Mouse (Mus musculus): ENCODE measurements around the gene Dnah3. TPM values are rescaled to one million over a fixed set of nuclear protein-coding genes. Genes with fewer than 3 reads are reported as not detected.

Gene Dnah3
- polyA plus RNA-seq, 1 experiment: 0.19 TPM

- WGBS: 19% methylated on average over 9 of the region's 9 CpGs
- Histone ChIP-seq H3K36me3 (ENCODE audit: control insufficient read depth, insufficient read depth, low read length) (no peaks in the 10 kb centered on the region), H3K4me3 (ENCODE audit: insufficient read depth, low read depth, low read length) (no peak overlapping the region), H3K27ac (ENCODE audit: insufficient read depth, low read depth, low read length) (no peak overlapping the region), H3K27me3 (replicated peaks; ENCODE audit: control insufficient read depth, insufficient read depth, low read length) (no peaks in the 10 kb centered on the region), H3K4me1 (ENCODE audit: control insufficient read depth, insufficient read depth, low read length) (no peaks in the 10 kb centered on the region)
- TF ChIP-seq POLR2A (IDR thresholded peaks at IDR 0.05; ENCODE audit: low read depth, low read length): no peak
- TF ChIP-seq CTCF (conservative IDR thresholded peaks at IDR 0.05; ENCODE audit: insufficient read depth, insufficient read length, low read depth, low read length): peak; percentile 94
- peak; percentile 88 for DNase-seq
These were observed 3.3 kb upstream of the Dnah3 start for GRCm38 (mm10) chr7:120098403-120098802.

DNA sequence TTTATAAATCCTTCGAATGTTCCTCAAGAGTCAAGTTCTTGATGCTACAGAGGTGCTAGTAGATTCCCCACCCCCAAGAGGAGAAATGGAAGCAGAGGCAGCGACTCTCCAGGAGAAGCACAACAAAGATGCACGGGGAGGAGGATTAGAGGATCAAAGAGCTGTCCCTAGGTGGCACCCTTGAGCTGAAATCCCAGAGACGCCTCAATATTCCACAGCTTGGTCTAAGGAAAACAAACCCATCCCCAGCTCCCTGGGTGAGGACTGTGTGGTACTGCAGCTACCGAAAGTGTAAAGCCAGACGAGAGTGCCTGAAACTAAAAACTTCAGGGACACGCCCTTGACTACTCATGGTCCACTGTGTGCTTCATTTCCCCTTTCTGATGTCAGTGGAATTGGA, 2.8 kb upstream of the Dnah3 start:
- H3K4me3 ChIP-seq (ENCODE audit: insufficient read depth, low read depth, low read length): no peak overlapping the region
- H3K27ac ChIP-seq (ENCODE audit: insufficient read depth, low read depth, low read length): no peak overlapping the region
- H3K27me3 ChIP-seq (replicated peaks; ENCODE audit: control insufficient read depth, insufficient read depth, low read length): no peaks in the 10 kb centered on the region
- DNase-seq: peak; percentile 79
- no peaks in the 10 kb centered on the region for H3K4me1 ChIP-seq (ENCODE audit: control insufficient read depth, insufficient read depth, low read length)
- TF ChIP-seq POLR2A (IDR thresholded peaks at IDR 0.05; ENCODE audit: low read depth, low read length): no peak
- TF ChIP-seq CTCF (conservative IDR thresholded peaks at IDR 0.05; ENCODE audit: insufficient read depth, insufficient read length, low read depth, low read length): peak; percentile 72
- 5% methylated on average over 7 of the region's 7 CpGs for WGBS
- no peaks in the 10 kb centered on the region for H3K36me3 ChIP-seq (ENCODE audit: control insufficient read depth, insufficient read depth, low read length)

DNA sequence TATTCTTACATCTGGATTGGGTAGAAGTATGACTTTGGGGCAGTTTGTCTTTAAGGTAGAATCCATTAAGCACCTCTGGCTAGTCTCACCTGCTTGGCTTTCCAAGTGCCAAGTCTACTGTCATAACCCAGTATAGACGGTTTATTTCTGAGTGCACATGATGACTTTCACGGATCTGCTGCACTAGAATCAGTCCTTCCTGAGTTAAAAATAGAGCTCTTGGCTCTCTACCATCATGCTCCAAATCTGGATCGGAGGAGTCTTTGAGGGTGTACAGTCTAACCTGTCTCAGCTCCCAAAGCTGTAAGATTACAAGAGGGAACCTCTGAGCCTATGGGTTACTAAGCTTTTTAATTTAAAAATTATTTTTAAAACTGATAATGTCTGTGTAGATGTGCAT, 864 bp downstream of the Dnah3 start:
- Histone ChIP-seq H3K36me3 (ENCODE audit: control insufficient read depth, insufficient read depth, low read length) (no peaks in the 10 kb centered on the region), H3K27me3 (replicated peaks; ENCODE audit: control insufficient read depth, insufficient read depth, low read length) (no peaks in the 10 kb centered on the region), H3K27ac (ENCODE audit: insufficient read depth, low read depth, low read length) (no peak overlapping the region), H3K4me1 (ENCODE audit: control insufficient read depth, insufficient read depth, low read length) (no peaks in the 10 kb centered on the region), H3K4me3 (ENCODE audit: insufficient read depth, low read depth, low read length) (no peak overlapping the region)
- no peak for TF ChIP-seq CTCF (conservative IDR thresholded peaks at IDR 0.05; ENCODE audit: insufficient read depth, insufficient read length, low read depth, low read length)
- no peak for TF ChIP-seq POLR2A (IDR thresholded peaks at IDR 0.05; ENCODE audit: low read depth, low read length)
- DNase-seq: no peak
- 71% methylated on average over 3 of the region's 3 CpGs for WGBS

- H3K27me3 ChIP-seq (replicated peaks; ENCODE audit: control insufficient read depth, insufficient read depth, low read length): no peaks in the 10 kb centered on the region
- no peak for TF ChIP-seq CTCF (conservative IDR thresholded peaks at IDR 0.05; ENCODE audit: insufficient read depth, insufficient read length, low read depth, low read length)
- no peak for TF ChIP-seq POLR2A (IDR thresholded peaks at IDR 0.05; ENCODE audit: low read depth, low read length)
- no peaks in the 10 kb centered on the region for H3K4me1 ChIP-seq (ENCODE audit: control insufficient read depth, insufficient read depth, low read length)
- H3K36me3 ChIP-seq (ENCODE audit: control insufficient read depth, insufficient read depth, low read length): no peaks in the 10 kb centered on the region
- no peak overlapping the region for H3K27ac ChIP-seq (ENCODE audit: insufficient read depth, low read depth, low read length)
- WGBS: 56% methylated on average over 5 of the region's 5 CpGs
- no peak for DNase-seq
- no peak overlapping the region for H3K4me3 ChIP-seq (ENCODE audit: insufficient read depth, low read depth, low read length)
These were observed 2.0 kb downstream of the Dnah3 start for GRCm38 (mm10) chr7:120093033-120093432.

DNA sequence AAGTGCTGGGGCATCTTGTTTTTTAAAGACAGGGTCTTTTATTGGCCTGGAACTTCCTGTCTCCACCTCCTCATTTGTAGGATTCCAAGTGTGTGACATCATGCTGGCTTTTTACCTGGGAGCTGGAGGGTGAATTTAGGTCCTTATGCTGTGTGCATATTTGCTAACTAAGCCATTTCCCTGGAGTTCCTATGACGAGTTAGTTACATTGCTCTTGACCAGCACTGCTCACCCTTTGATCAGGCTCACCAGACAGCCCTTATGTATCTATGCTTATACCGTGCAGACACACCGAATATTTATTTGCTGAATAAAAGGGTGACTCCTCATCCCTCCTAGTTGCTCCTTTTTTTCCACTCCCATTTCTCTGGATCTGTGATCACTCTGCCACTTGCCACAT, 14.9 kb downstream of the Dnah3 start:
- no peak overlapping the region for H3K27ac ChIP-seq (ENCODE audit: insufficient read depth, low read depth, low read length)
- H3K4me3 ChIP-seq (ENCODE audit: insufficient read depth, low read depth, low read length): no peak overlapping the region
- H3K36me3 ChIP-seq (ENCODE audit: control insufficient read depth, insufficient read depth, low read length): no peaks in the 10 kb centered on the region
- no peaks in the 10 kb centered on the region for H3K27me3 ChIP-seq (replicated peaks; ENCODE audit: control insufficient read depth, insufficient read depth, low read length)
- WGBS: 59% methylated on average over 3 of the region's 3 CpGs
- no peaks in the 10 kb centered on the region for H3K4me1 ChIP-seq (ENCODE audit: control insufficient read depth, insufficient read depth, low read length)
- DNase-seq: no peak
- TF ChIP-seq POLR2A (IDR thresholded peaks at IDR 0.05; ENCODE audit: low read depth, low read length) (no peak), CTCF (conservative IDR thresholded peaks at IDR 0.05; ENCODE audit: insufficient read depth, insufficient read length, low read depth, low read length) (no peak)

DNA sequence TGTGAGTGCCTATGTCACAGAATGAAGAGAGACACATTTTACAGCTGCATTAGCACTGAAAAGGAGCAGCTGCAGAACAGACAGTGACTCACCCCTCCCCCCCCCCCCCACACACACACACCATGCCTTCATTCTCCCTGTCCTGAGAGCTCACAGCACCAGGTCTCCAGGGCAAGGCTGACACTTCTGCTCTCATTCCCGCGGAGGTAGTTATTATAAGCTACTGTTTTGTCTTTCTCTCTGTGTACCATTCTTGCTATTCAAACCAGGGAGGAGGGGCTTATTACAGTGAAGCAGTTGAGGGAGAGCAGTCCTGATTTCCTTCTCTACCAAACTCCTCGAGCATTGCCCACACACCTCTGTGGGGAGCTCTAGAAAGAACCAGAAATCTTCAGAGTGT, 25.9 kb downstream of the Dnah3 start:
- no peak for TF ChIP-seq CTCF (conservative IDR thresholded peaks at IDR 0.05; ENCODE audit: insufficient read depth, insufficient read length, low read depth, low read length)
- TF ChIP-seq POLR2A (IDR thresholded peaks at IDR 0.05; ENCODE audit: low read depth, low read length): no peak
- H3K4me3 ChIP-seq (ENCODE audit: insufficient read depth, low read depth, low read length): no peak overlapping the region
- no peaks in the 10 kb centered on the region for H3K36me3 ChIP-seq (ENCODE audit: control insufficient read depth, insufficient read depth, low read length)
- H3K4me1 ChIP-seq (ENCODE audit: control insufficient read depth, insufficient read depth, low read length): no peaks in the 10 kb centered on the region
- WGBS: 20% methylated on average over 3 of the region's 3 CpGs
- 0 out of 2 replicates have a peak, but pooled peaks cover 1% of the 10 kb centered on the region for H3K27me3 ChIP-seq (replicated peaks; ENCODE audit: control insufficient read depth, insufficient read depth, low read length)
- no peak for DNase-seq
- H3K27ac ChIP-seq (ENCODE audit: insufficient read depth, low read depth, low read length): no peak overlapping the region

DNA sequence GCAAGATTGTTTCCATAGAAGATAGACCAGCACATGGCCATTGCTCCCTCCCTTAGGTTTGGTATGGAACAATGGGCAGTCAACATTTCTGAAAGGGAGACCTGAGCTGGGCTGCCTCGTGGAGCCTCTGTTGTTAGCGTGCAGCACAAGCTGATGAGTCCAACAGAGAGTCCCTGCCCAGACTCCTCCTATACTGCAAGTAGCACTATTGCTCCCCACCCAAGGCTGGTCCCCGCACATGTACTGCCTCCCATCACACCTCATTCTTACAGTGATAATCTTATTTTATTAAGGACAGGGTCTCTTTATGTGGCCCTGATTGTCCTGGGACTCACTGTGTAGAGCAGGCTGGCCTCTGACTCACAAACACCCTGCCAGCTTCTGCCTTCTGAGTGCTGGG, 27.0 kb downstream of the Dnah3 start:
- Histone ChIP-seq H3K27ac (ENCODE audit: insufficient read depth, low read depth, low read length) (no peak overlapping the region), H3K36me3 (ENCODE audit: control insufficient read depth, insufficient read depth, low read length) (no peaks in the 10 kb centered on the region), H3K27me3 (replicated peaks; ENCODE audit: control insufficient read depth, insufficient read depth, low read length) (0 out of 2 replicates have a peak, but pooled peaks cover 1% of the 10 kb centered on the region), H3K4me3 (ENCODE audit: insufficient read depth, low read depth, low read length) (no peak overlapping the region), H3K4me1 (ENCODE audit: control insufficient read depth, insufficient read depth, low read length) (no peaks in the 10 kb centered on the region)
- WGBS: 86% methylated on average over 3 of the region's 3 CpGs
- DNase-seq: no peak
- TF ChIP-seq CTCF (conservative IDR thresholded peaks at IDR 0.05; ENCODE audit: insufficient read depth, insufficient read length, low read depth, low read length) (no peak), POLR2A (IDR thresholded peaks at IDR 0.05; ENCODE audit: low read depth, low read length) (no peak)

- no peak for DNase-seq
- Histone ChIP-seq H3K27me3 (replicated peaks; ENCODE audit: control insufficient read depth, insufficient read depth, low read length) (no peaks in the 10 kb centered on the region), H3K27ac (ENCODE audit: insufficient read depth, low read depth, low read length) (no peak overlapping the region), H3K4me3 (ENCODE audit: insufficient read depth, low read depth, low read length) (no peak overlapping the region), H3K4me1 (ENCODE audit: control insufficient read depth, insufficient read depth, low read length) (no peaks in the 10 kb centered on the region), H3K36me3 (ENCODE audit: control insufficient read depth, insufficient read depth, low read length) (no peaks in the 10 kb centered on the region)
- TF ChIP-seq POLR2A (IDR thresholded peaks at IDR 0.05; ENCODE audit: low read depth, low read length) (no peak), CTCF (conservative IDR thresholded peaks at IDR 0.05; ENCODE audit: insufficient read depth, insufficient read length, low read depth, low read length) (no peak)
- WGBS: 71% methylated on average over 1 of the region's 1 CpGs
These were observed 31.0 kb downstream of the Dnah3 start for GRCm38 (mm10) chr7:120064045-120064444.

Data from kidney, adult 2 months (tissue).